Mouse (Mus musculus) retina, adult 2 months (tissue): Measurements from ENCODE around the gene Zbtb11.
"Not testable (repeated sequence)": the region's sequence is repeated elsewhere in the genome, so short reads cannot be mapped to it uniquely, and the experiment has no call there.

Experiments
- DNase-seq: peaks from one replicate; pipeline ENCODE4 v3.0.0-alpha.2; 2012; ENCODE audit warnings: low read depth, low spot score

Gene Zbtb11

DNA sequence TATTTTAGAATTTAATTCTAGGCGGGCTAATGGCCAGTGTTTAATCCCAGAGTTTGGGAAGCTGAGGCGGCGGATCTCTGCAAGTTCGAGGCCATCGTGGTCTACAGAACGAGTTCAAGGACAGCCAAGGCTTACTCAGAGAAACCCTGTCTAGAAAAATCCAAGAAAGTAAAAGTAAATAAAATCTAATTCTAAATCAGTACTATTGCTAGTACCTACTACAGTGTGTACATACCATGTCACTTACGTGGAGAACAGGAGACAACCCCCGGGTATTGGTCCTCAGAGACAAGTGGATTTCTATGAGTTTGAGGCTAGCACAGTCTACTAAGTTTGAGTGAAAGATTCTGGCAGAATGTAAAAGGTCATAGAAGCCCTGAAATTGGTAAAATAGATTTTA is 64.4 kb downstream of the Zbtb11 start:
- DNase-seq = no peak

- DNase-seq = not testable (repeated sequence)
Measured at GRCm38 (mm10) chr16:56048038-56048437, 74.4 kb downstream of the Zbtb11 start, which contains the start of gene Senp7. Gene Senp7 (plus strand): TSS chr16:56048338.

GRCm38 (mm10) chr16:56055911-56056310 is 82.2 kb downstream of the Zbtb11 start:
- DNase-seq = no peak

- DNase-seq = no peak
Measured at GRCm38 (mm10) chr16:56056944-56057590, 83.4 kb downstream of the Zbtb11 start.

DNA sequence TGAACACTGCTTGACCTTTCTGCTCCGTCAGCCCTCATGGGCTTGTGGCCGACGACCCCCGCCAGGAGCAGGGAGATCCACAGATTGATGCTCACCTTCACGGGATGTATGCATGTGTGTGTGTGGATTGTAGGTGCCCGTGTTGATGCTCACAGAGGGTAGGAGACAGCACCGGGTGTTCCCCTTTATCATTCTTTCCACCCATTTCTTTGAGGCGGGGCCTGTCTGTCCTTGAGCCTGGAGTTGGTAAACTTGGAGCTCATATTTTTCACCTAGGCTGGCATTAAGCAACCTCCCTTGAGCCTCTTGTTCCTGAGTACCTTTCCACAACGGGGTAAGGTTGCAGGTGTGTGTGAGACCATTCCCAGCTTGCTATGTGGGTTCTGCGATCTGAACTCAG is 84.5 kb downstream of the Zbtb11 start:
- DNase-seq = no peak
